Mouse (Mus musculus) ES-E14 (cell line): ENCODE data around the gene Rps6kb1. TPM values are rescaled to one million over a fixed set of nuclear protein-coding genes. Genes with fewer than 3 reads are reported as not detected.
A peak's percentile ranks its signal among the peaks of the same experiment; 100 is the strongest.

ENCODE experiments used
- DNase-seq: peaks from one replicate; pipeline ENCODE4 v3.0.0-alpha.2; 2013; ENCODE audit warnings: low read depth, low spot score
- H3K27ac ChIP-seq: 2 replicates; pipeline ENCODE4 v1.5.1; 2012; ENCODE audit warnings: low read depth, mild to moderate bottlenecking, low read length, moderate library complexity, mixed read lengths; ENCODE audit not compliant: poor library complexity, insufficient read depth, severe bottlenecking
- H3K36me3 ChIP-seq: 2 replicates; pipeline ENCODE4 v1.6.1; 2012; ENCODE audit warnings: mild to moderate bottlenecking, low read length, moderate library complexity, mixed read lengths; ENCODE audit not compliant: control insufficient read depth, poor library complexity, insufficient read depth, severe bottlenecking
- H3K4me1 ChIP-seq, 2 experiments: fragments of 150-350 bp in 1 of 2; sonication (generic) in 1 of 2; 2 replicates each; pipeline ENCODE4 v1.6.1; 2012; ENCODE audit warnings: low read length in 2 of 2, mild to moderate bottlenecking in 1 of 2, mixed read lengths in 1 of 2; ENCODE audit not compliant: control insufficient read depth in 2 of 2, insufficient read depth in 2 of 2, poor library complexity in 1 of 2
- H3K4me3 ChIP-seq, 2 experiments: fragments of 150-350 bp in 1 of 2; sonication (generic) in 1 of 2; 2 replicates each; pipeline ENCODE4 v1.5.1; 2012; ENCODE audit warnings: low read length in 2 of 2, low read depth in 1 of 2, mild to moderate bottlenecking in 1 of 2, mixed read lengths in 1 of 2; ENCODE audit not compliant: insufficient read depth in 1 of 2, poor library complexity in 1 of 2, severe bottlenecking in 1 of 2
- H3K9ac ChIP-seq: 2 replicates; pipeline ENCODE4 v1.6.1; 2012; ENCODE audit warnings: low read depth, mild to moderate bottlenecking, low read length, mixed read lengths; ENCODE audit not compliant: poor library complexity, insufficient read depth, severe bottlenecking
- H3K9me3 ChIP-seq: fragments of 150-350 bp; sonication (generic); 2 replicates; pipeline ENCODE4 v1.6.1; 2012; ENCODE audit warnings: low read depth, mild to moderate bottlenecking, low read length; ENCODE audit not compliant: control insufficient read depth, insufficient read depth
- CHD2 ChIP-seq: IDR thresholded peaks from 2 replicates; pipeline ENCODE4 v1.6.1; 2014; ENCODE audit warnings: mild to moderate bottlenecking, low read depth, low read length, inconsistent platforms
- HCFC1 ChIP-seq: IDR thresholded peaks from 2 replicates; pipeline ENCODE4 v1.6.1; 2012; ENCODE audit warnings: low read length, inconsistent platforms, borderline replicate concordance; ENCODE audit not compliant: insufficient read depth
- MAFK ChIP-seq: IDR thresholded peaks from 2 replicates; pipeline ENCODE4 v1.6.1; 2014; ENCODE audit warnings: mild to moderate bottlenecking, low read depth, low read length, inconsistent platforms; ENCODE audit not compliant: insufficient read depth
- ZC3H11A ChIP-seq: IDR thresholded peaks from 2 replicates; pipeline ENCODE4 v1.6.1; 2012; ENCODE audit warnings: low read depth, mild to moderate bottlenecking, inconsistent platforms, low read length, borderline replicate concordance
- ZNF384 ChIP-seq: IDR thresholded peaks from 2 replicates; pipeline ENCODE4 v1.6.1; 2012; ENCODE audit warnings: low read depth, low read length, inconsistent platforms
- in situ Hi-C, 2 experiments: fragments of 600-800 bp; cut with MboI; formaldehyde crosslinking; loops; one replicate each; pipeline ENCODE4 v1.15.1; 2025; ENCODE audit warnings: low sequenced_read_pairs in 2 of 2, inconsistent platforms in 1 of 2; ENCODE audit not compliant: unreplicated experiment in 2 of 2
- total RNA-seq: library from RNA; depleted of rRNA; stranded (reverse); fragments of 300-350 nt; gene quantifications from 2 replicates; pipeline ENCODE4 v1.2.3, GENCODE M21; 2012

The Rps6kb1 gene
- total RNA-seq, 1 experiment = 43.1 TPM

- Histone ChIP-seq H3K36me3 (no peaks in the 10 kb centered on the region), H3K9ac (peak overlapping the region; percentile 21; the same call in 1 of the 2 replicates), H3K4me3 (no peak overlapping the region), H3K4me1 (peaks cover 9 to 16% of the 10 kb centered on the region in 2 experiments; a peak in 3 of 4 replicates), H3K9me3 (no peaks in the 10 kb centered on the region), H3K27ac (no peak overlapping the region; the same call in 1 of the 2 replicates)
- in situ Hi-C loops = no loop called here
- DNase-seq = no peak
- TF ChIP-seq HCFC1 (no peak), CHD2 (no peak), ZC3H11A (no peak), ZNF384 (no peak), MAFK (no peak)
Measured at GRCm38 (mm10) chr11:86571047-86571855, 26.6 kb upstream of the Rps6kb1 start.

- TF ChIP-seq CHD2 (no peak), MAFK (0 out of 2 replicates have a peak, but pooled peaks have one; percentile 28)
- no peak overlapping the region for H3K4me3 ChIP-seq
- no peaks in the 10 kb centered on the region for H3K36me3 ChIP-seq
- in situ Hi-C loops = no loop called here
- no peak overlapping the region for H3K27ac ChIP-seq
- no peak overlapping the region for H3K9ac ChIP-seq
- peaks cover 9 to 12% of the 10 kb centered on the region in 2 experiments; a peak in 3 of 4 replicates for H3K4me1 ChIP-seq
- no peak for DNase-seq
- H3K9me3 ChIP-seq = no peaks in the 10 kb centered on the region
Measured at GRCm38 (mm10) chr11:86570261-86570746, 25.7 kb upstream of the Rps6kb1 start.

GRCm38 (mm10) chr11:86568425-86568824 lies 23.8 kb upstream of the Rps6kb1 start:
- no peak overlapping the region for H3K9ac ChIP-seq
- TF ChIP-seq ZC3H11A (0 out of 2 replicates have a peak, but pooled peaks have one; percentile 45), CHD2 (no peak)
- no peak for DNase-seq
- no peak overlapping the region for H3K4me3 ChIP-seq
- in situ Hi-C loops = loop anchor here in 1 of 2 experiments (5.0 kb wide), 1 partner anchor 84 kb away; no protein-coding TSS in a partner anchor
- H3K27ac ChIP-seq = no peak overlapping the region
- H3K36me3 ChIP-seq = no peaks in the 10 kb centered on the region
- H3K4me1 ChIP-seq = peaks cover 2 to 5% of the 10 kb centered on the region in 2 experiments; a peak in 2 of 4 replicates
- H3K9me3 ChIP-seq = no peaks in the 10 kb centered on the region

- Histone ChIP-seq H3K4me1 (peaks cover 0 to 5% of the 10 kb centered on the region in 2 experiments; a peak in 1 of 4 replicates), H3K36me3 (no peaks in the 10 kb centered on the region; the same call in 1 of the 2 replicates), H3K4me3 (no peak overlapping the region), H3K9me3 (no peaks in the 10 kb centered on the region), H3K9ac (no peak overlapping the region), H3K27ac (no peak overlapping the region)
- in situ Hi-C loops = no loop called here
- no peak for DNase-seq
- no peak for TF ChIP-seq MAFK
- no peak for TF ChIP-seq ZNF384
- no peak for TF ChIP-seq HCFC1
- TF ChIP-seq CHD2 = no peak
- no peak for TF ChIP-seq ZC3H11A
Measured at GRCm38 (mm10) chr11:86558258-86558657, 13.7 kb upstream of the Rps6kb1 start.
